Mouse (Mus musculus) C2C12 (cell line): ENCODE measurements around the gene Wipf3.

Experiments used
- CEBPB ChIP-seq: IDR thresholded peaks from one replicate; pipeline ENCODE4 v1.6.1; 2011; ENCODE audit warnings: low read depth, mild to moderate bottlenecking, control low read depth, moderate library complexity
- CTCF ChIP-seq: IDR thresholded peaks from one replicate; pipeline ENCODE4 v1.5.1; 2011; ENCODE audit not compliant: control insufficient read depth, insufficient read depth, insufficient read length
- FOSL1 ChIP-seq: IDR thresholded peaks from one replicate; pipeline ENCODE4 v1.8.0; 2011; ENCODE audit warnings: mild to moderate bottlenecking, low read length; ENCODE audit not compliant: poor library complexity, insufficient read depth, severe bottlenecking
- MAX ChIP-seq: IDR thresholded peaks from one replicate; pipeline ENCODE4 v1.6.1; 2011; ENCODE audit warnings: mild to moderate bottlenecking, control low read depth
- MYOD1 ChIP-seq: IDR thresholded peaks from one replicate; pipeline ENCODE4 v1.6.1; 2011; ENCODE audit warnings: low read depth; ENCODE audit not compliant: control insufficient read depth, insufficient read length
- MYOG ChIP-seq: IDR thresholded peaks from one replicate; pipeline ENCODE4 v1.6.1; 2011; ENCODE audit not compliant: control insufficient read depth, insufficient read length; ENCODE audit errors: extremely low read depth
- USF1 ChIP-seq: IDR thresholded peaks from one replicate; pipeline ENCODE4 v1.6.1; 2011; ENCODE audit warnings: low read depth, mild to moderate bottlenecking, control low read depth, moderate library complexity

DNA sequence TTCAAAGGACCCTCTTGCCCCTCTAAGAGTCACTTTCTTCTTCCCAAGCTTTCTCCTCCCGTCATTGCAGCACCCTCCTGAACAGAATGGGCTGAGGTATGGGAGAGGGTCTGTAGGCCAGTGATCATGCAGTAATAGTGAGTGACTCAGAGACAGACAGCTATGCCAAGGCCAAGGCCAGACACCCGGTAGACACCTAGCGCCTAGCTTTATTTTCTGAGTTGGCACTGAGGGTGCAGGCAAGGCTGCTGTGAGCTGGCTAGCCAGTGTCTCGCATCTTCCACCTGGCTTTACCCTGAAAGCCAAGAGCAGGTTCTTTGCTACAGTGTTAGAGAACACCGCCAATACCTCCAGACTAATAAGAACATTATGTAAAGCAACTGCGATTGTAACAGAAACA is 33.4 kb downstream of the Wipf3 start:
- TF ChIP-seq CTCF = no peak
- no peak for TF ChIP-seq MYOG
- no peak for TF ChIP-seq USF1
- TF ChIP-seq MYOD1 = no peak
- TF ChIP-seq MAX = no peak
- no peak for TF ChIP-seq CEBPB
- TF ChIP-seq FOSL1 = no peak
